Mouse (Mus musculus): ENCODE results near the gene Dus1l.
A peak's percentile ranks its signal among the peaks of the same experiment; 100 is the strongest.
"Not testable (repeated sequence)": the region's sequence is repeated elsewhere in the genome, so short reads cannot be mapped to it uniquely, and the experiment has no call there.

Dus1l gene

DNA sequence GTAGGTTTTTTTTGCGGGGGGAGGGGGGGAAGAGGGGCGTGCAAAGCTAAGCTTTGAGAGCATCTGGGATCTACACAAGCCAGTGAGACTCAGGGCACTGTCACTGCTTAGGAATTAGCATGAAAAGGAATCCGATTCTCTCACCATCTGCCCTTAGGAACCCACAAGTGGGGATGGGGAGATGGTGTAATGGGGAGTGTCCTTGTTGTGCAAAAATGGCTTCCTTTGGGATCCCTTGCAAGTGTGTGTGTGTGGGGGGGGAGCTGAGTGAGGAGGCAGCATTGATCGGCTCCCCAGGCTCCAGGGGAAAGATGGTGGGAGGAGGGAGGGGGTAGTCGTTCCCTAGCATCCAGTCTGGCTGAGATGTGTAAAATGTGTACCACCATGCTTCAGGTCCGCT lies 19.1 kb downstream of the Dus1l start:
- DNase-seq (ENCODE audit: low spot score in 2 of 2): no peak

DNA sequence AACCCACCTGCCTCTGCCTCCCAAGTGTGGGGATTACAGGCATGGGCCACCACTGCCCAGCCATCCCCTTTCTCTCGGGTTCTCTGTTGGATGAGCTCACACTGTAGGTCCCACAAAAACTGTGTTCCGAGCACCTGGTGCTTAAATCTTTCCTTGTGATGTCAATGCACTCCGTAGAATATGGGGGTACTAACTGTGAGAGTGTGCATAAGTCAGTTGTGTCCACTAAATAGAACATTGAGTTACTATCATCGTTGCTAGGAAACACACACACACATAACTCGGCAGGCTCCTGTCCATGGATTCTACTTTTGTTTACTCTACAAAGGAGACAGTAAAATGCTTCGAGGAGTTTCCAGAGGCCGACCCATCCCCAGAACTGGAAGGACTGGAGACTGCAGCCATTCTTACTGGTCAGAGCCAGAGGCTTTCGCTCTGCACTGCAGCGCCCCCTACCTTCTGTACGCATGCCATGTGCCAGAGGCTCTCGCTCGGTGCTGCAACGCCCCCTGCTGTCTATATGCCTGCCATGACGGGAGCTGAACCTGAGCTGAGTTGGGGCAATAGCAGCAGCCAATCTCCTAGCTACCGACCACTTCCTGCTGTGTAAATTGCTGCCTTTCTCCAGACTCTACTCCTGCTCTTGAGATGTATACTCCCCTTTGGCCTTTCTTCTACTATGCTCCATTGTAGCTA lies 20.3 kb downstream of the Dus1l start:
- peak; percentile 87 to 95 for DNase-seq (ENCODE audit: low spot score in 2 of 2)

DNA sequence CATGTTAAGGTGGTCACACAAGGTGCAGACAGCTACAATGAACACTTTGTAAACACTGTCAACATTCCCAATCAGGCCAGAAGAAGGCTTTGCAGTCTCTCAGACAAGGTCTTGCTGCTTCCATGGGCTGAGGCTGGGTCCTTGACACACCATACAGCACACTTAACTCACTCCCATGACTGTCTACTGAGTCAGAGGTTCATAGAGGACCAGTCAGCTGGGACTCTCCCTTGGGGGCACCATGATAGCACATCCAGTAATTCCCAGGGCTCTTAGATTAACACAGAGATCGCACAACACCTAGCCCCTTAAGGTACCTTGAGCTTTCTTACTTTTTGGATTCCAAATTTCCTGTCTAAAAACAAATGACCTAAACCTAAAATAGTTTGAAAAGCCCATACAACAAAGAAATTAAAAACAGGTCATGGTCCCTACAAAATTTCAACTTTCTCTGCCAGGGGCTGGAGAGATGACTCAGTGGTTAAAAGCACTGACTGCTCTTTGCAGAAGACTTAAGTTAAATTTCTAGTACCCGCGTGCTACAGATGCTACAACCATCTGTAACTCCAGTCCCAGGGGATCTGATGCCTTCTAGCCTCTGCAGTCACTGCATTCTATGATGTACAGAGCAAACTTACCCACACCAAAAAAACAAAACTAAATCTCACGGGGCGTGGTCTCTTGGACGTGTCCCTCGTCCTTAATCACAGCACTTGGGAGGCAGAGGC lies 22.6 kb downstream of the Dus1l start:
- DNase-seq (ENCODE audit: low spot score in 2 of 2): no peak

DNA sequence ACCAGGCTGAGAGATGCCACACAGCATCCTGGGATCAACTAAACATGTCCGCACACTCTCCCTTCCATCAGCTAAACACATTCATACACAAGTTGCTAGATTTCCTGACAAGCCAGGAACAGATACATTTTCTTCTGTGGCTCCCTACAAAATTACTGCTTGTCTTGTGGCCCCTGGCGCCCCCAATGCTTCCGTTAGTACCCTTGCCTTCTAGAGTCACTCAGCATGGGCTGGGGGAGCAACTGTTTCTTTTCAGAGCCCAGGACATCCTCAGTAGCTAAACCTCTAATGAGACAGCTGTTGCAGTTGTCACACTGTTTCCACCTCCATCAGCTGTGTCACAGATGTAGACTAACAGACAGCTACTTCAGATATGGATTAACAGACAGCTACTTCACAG lies 23.5 kb downstream of the Dus1l start:
- no peak for DNase-seq (ENCODE audit: low spot score in 2 of 2)

DNA sequence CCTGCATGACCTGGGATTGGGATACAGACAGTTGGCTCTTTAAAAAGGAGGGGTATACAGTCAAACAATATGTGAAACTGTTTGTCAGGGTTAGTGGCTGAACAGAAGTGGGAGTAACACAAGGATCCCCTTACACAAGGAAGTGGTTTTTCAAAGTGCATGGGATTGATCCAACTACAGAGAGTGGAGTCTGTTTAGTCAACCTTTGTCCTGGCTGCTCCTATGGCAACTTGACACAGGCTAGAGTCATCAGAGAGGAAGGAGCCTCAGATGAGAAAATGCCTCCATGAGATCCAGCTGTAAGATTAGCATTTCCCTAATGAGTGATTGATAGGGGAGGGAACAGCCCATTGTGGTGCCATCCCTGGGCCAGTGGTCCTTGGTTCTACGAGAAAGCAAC lies 28.0 kb downstream of the Dus1l start:
- DNase-seq (ENCODE audit: low spot score in 2 of 2): no peak

DNA sequence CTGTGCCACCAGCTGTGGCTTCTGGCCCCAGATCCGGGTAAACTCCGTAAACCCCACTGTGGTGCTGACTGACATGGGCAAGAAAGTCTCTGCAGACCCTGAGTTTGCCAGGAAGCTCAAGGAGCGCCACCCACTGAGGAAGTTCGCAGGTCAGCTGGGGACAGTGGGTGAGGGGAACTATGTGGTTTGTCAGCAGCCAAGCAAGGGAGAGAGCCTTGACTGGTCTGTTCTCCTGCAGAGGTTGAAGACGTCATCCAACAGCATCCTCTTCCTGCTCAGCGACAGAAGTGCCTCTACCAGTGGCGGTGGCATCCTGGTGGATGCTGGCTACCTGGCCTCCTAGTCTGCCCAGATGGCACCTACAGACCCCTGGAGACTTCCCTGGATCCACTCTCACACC lies 29.2 kb downstream of the Dus1l start:
- not testable (repeated sequence) for DNase-seq (ENCODE audit: low spot score in 2 of 2)

DNA sequence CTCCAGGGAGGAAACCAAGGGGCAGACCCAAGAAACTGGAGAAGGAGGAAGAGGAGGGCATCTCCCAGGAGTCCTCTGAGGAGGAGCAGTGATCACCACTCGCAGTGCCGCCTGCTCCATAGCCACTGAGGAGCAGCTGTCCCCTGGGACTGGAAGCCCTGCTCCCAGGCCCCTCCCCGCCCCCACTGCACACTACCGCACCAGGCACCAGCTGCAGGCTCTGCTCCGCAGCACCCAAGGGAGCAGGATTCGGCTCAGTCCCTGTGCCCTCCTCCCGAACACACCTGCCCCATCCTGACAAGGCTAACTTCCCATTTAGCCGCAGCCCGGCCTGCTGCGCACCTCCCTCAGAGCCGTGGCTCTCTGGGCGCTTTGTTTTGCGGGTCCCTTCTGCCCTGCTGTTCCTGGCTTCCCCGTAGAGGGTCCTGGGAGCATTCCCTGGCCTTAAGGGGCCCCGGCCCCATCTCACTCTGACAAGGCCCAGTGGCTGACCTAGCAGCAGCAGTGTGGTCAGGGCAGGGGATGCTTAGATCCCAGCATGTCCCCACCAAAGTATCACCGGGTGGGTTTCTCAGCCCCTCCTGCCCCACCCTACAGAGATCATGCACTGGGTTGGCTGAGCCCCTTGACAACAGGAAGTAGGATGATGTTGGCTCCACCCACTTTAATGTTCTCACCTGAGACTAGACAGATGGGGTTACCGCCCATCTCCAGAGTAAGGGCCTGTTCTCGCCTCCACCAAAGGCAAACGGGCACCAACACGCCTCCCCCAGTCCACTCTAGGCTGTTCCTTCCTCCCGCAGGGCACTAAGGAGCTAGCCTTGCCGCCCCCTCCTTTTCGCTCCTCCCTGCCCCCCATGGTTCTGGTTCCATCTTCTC lies 32.8 kb downstream of the Dus1l start:
- DNase-seq (ENCODE audit: low spot score in 2 of 2): not testable (repeated sequence)

DNA sequence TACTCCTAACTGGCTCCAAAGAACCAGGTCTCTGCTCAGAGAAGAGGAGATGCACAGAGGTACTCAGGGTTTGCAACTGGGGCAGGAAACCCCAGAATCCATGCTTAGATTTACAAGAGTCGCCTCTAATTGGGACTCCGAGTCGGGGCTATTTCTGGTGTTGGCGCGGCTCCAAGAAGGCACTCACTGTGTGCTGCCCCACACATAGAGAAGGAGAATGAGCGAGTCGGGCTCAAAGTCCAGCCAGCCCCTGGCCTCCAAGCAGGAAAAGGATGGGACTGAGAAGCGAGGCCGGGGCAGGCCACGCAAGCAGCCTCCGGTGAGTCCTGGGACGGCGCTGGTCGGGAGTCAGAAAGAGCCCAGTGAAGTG lies 33.5 kb downstream of the Dus1l start, which contains the start of gene Hmga1b:
TSS of gene Hmga1b (plus strand) at position 123 of the 370 bp plus-strand sequence.
- not testable (repeated sequence) for DNase-seq (ENCODE audit: low spot score in 2 of 2)

DNA sequence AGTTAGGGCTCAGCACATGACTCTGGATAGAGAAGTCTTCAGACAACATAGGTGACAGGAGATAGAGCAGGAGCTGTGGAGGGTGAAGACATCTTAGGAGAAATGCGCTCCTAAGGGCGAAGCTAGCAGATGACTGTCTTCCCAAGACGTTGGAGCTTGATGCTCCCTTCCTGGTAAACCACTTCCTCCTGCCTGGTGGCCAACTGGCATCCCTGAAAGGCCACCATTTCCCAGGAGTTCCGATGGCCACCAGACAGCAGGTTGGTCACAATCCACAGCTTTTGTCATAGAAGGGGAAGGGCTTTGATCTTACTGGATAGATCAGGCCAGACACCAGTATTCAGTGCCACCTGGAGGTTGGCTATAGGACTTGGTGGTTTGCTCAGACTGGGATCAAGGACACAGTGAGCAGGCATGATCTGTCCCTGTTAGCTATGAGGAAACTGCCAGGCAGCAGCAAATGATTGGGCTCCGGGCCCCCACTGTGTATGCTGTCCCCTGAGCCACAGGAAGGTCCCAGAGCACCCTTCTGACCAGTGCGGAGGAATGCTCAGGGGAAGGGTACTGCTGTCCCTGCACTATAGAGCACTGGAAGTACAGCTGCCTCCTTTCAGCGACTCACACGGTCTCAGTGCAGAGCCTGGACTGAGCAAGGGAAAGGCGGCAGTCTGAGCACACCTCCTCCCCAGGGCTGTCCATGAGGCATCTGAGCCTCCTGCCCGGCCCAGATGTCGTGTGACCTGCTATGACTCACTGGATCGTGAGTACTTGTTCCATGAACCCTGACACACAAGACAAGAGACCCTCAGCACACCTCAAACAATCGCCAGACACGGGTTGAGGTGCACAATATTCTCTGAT lies 34.2 kb downstream of the Dus1l start:
- no peak for DNase-seq (ENCODE audit: low spot score in 2 of 2)

DNA sequence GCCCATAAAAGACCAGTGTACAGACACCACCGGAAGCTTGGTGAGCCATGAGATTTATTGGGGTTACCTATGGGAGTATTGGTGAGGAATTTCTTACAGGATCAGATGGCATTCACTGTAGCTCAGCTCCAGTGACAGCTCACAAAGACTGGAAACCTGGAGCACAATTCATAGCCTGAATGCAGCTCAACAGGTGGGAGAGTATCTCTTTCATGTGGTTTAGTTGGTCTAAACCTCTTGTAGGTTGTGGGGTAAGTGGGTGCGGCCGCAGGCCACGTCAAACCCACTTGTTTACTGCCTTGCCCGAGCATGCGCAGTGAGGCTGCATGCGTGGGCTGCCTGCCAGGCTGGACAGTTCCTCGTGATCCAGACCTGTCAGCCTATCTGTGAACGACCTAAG lies 36.0 kb downstream of the Dus1l start:
- DNase-seq (ENCODE audit: low spot score in 2 of 2): no peak

DNA sequence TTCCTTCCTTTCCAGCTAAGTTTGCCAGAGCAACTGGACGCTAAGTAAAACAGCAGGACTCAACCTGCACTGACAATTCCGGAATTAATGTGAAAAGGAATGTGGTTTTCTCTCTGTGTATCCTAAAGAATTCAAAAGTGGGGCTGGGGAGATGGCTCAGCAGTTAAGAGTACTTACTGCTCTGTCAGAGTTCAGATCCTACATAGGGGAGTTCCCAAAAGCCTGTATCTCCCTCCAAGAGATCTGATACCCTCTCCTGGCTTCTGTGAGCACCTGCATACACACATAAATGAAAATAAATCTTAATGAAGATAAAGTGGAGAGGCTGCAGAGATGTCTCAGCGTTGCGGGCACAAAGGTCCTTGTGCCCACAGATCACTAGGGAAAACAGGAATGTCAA lies 44.6 kb downstream of the Dus1l start:
- DNase-seq (ENCODE audit: low spot score in 2 of 2): no peak

DNA sequence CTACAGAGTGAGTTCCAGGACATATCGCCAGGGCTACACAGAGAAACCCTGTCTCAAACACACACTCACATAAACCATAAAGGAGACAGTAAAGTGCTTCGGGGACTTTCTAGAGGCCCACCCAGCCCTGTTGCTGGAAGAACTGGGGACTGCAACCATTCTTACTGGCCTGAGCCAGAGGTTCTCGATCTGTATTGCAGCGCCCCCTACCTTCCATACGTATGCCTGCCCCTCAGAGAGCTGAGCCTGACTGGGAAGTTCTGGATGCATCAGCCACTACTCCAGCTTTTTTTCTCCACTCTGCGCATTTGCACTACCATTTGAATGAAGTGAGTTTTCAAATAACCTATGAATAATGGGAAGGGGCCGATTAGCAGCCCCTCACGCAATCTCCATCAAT lies 46.8 kb downstream of the Dus1l start:
- DNase-seq (ENCODE audit: low spot score in 2 of 2): peak in 1 of 2 experiments; percentile 65

DNA sequence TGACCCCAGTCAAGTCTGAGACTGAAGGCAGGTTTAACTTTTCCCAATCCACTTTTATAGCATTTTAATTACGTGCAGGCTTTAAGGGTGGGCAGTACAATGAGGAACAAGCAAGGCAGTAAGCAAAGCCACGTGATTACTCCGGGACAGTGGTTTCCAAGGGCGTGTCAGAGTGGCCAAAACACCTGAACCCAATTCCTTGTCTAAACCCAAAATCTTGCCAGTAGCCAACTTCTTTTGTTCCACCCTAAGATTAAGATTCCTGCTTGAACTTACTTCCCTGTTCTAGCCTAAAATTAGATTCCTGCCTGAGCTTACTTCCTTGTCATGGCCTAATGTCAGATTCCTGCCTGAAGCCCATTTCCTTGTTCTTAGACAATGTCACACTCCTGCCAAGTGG lies 48.2 kb downstream of the Dus1l start:
- no peak for DNase-seq (ENCODE audit: low spot score in 2 of 2)

DNA sequence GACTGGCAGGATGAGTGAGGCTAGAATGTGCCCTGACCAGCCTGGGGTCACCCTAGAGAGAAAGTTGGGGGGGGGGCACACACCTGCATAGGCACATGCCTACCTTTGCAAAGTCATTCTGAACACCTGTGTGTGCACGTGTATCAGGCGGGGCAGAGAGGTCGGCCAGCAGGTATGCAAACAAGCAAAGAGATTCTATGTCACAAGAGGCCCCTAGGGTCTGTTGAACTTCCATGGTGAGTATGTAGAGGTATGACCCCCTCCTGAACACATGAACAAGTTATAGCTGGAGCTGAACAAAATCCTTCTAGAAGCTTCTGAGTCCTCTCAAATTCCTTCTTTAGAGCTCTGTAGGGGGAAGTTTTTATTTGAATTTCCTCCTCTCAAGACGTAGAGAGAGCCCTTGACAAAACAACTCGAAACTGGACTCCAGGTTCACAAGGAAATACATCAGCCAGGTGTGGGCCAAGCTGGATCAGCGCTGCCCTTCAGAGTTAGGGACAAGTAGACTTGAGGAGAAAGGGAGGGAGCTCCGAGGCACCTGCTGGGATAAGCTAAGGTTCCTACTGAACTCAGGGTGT lies 52.0 kb downstream of the Dus1l start:
- DNase-seq (ENCODE audit: low spot score in 2 of 2): no peak

DNA sequence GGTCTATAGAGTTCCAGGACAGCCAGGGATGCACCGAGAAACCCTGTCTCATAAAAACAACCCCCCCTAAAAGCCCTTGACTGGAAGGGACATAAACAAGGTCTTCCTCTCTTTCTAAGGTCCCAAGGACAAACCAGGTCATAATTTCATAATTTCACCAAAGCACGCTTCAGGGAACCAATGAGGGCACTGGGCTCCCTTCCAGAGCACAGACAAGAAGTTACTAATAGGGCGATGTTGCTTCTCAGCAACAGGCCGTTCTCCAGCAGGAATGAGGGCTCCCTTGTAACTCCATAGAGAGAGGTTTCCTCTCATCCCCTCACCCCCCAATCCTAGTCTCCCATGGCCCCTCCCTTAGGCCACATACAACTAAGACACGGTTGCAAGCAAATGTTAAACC lies 55.2 kb downstream of the Dus1l start:
- no peak for DNase-seq (ENCODE audit: low spot score in 2 of 2)

Data from spleen, postnatal 10 days (tissue).